In genomic region chr4:84637641-84638040, GRCm38 (mm10) we compare ENCODE assay signal across 8 mouse cellular contexts. TPM values are rescaled to one million over a fixed set of nuclear protein-coding genes. Genes with fewer than 3 reads are reported as not detected.
DNase-seq lines count a peak whose midpoint lies in the region; ATAC-seq lines count a peak whose summit lies in the region.

No protein-coding gene starts in this region.

- no peaks in the 10 kb centered on the region for H3K36me3 ChIP-seq in limb, embryonic 10.5 days
- H3K36me3 ChIP-seq in midbrain, embryonic 16.5 days (ENCODE audit: control insufficient read depth, insufficient read depth, low read length), result no peaks in the 10 kb centered on the region

- H3K27me3 ChIP-seq in limb, embryonic 10.5 days (ENCODE audit: low read depth, poor library complexity, severe bottlenecking), result no peaks in the 10 kb centered on the region
- H3K27me3 ChIP-seq in midbrain, embryonic 16.5 days (ENCODE audit: control insufficient read depth, insufficient read depth, low read depth, low read length), result 0 out of 2 replicates have a peak, but pooled peaks cover 3% of the 10 kb centered on the region

- peak overlapping the region; percentile 25; the same call in 1 of the 2 replicates for H3K4me2 ChIP-seq in midbrain, embryonic 16.5 days (ENCODE audit: low read length)

- DNase-seq in right cerebral cortex, postnatal 4 days, result peak; percentile 8
- no peak for DNase-seq in right cerebral cortex, postnatal 25 days
- DNase-seq in heart, postnatal 4 days, result peak; percentile 28
- peak; percentile 79 for DNase-seq in limb, embryonic 10.5 days (ENCODE audit: low spot score)
- DNase-seq in layer of hippocampus, adult 11-12 months (ENCODE audit: low spot score), result no peak
- no peak for DNase-seq in frontal cortex, postnatal 25 days (ENCODE audit: low spot score in 2 of 2)
- DNase-seq in adrenal gland, adult 18-20 months (ENCODE audit: low spot score in 2 of 2), result no peak

- peak; percentile 58; the same call in 1 of the 2 replicates for ATAC-seq in midbrain, embryonic 16.5 days

- peak overlapping the region; percentile 81 for H3K27ac ChIP-seq in limb, embryonic 10.5 days
- no peak overlapping the region for H3K27ac ChIP-seq in midbrain, embryonic 16.5 days (ENCODE audit: low read length)

- peaks cover 72% of the 10 kb centered on the region for H3K4me1 ChIP-seq in limb, embryonic 10.5 days
- H3K4me1 ChIP-seq in midbrain, embryonic 16.5 days (ENCODE audit: control insufficient read depth, insufficient read depth, low read length), result peaks cover 7% of the 10 kb centered on the region; the same call in 1 of the 2 replicates

- H3K9me3 ChIP-seq in limb, embryonic 10.5 days (replicated peaks), result no peaks in the 10 kb centered on the region
- no peaks in the 10 kb centered on the region for H3K9me3 ChIP-seq in midbrain, embryonic 16.5 days (replicated peaks; ENCODE audit: control insufficient read depth, low read length, poor library complexity, severe bottlenecking)

- WGBS in limb, embryonic 10.5 days, result under 1% methylated on average over 10 of the region's 10 CpGs
- 4% methylated on average over 10 of the region's 10 CpGs for WGBS in midbrain, embryonic 16.5 days

- H3K9ac ChIP-seq in midbrain, embryonic 16.5 days (ENCODE audit: low read depth, low read length), result no peak overlapping the region

- peak overlapping the region; percentile 33 for H3K4me3 ChIP-seq in limb, embryonic 10.5 days
- no peak overlapping the region for H3K4me3 ChIP-seq in midbrain, embryonic 16.5 days (ENCODE audit: low read depth, low read length)

RNA-seq across cellular contexts. Expression of gene Bnc2, which starts 37.4 kb away (rescaled TPM):
- 1 to 10 TPM; 3.0 to 3.4 TPM for total RNA-seq in heart, postnatal 4 days (2021)
- 7.1 and 11.8 TPM in 2 replicates for polyA plus RNA-seq in limb, embryonic 10.5 days (2016; fragmentation: Nextera tagmentation; extraction: Ambion mirVana)
- 19.0 and 20.1 TPM in 2 replicates for polyA plus RNA-seq in midbrain, embryonic 16.5 days (2015; fragmentation: Nextera tagmentation; extraction: Ambion mirVana)
- 10 to 100 TPM; 12.0 to 13.8 TPM for total RNA-seq in adrenal gland, adult 18-20 months (2021)

Comparison
In these comparisons a context has a peak if more than half of its experiments do, and no peak if none do; other contexts are left out.
1. DNase-seq: peak in right cerebral cortex, postnatal 4 days (single experiment), heart, postnatal 4 days (single experiment) and limb, embryonic 10.5 days (single experiment); none in right cerebral cortex, postnatal 25 days (single experiment), layer of hippocampus, adult 11-12 months (single experiment), frontal cortex, postnatal 25 days (0 of 2) and adrenal gland, adult 18-20 months (0 of 2).